Mouse (Mus musculus): ENCODE data around the gene Speg.

- TF ChIP-seq POLR2A (IDR thresholded peaks at IDR 0.05; ENCODE audit: control insufficient read depth, extremely low read depth, insufficient read depth, low read length, poor library complexity) (no peak), CTCF (IDR thresholded peaks at IDR 0.05; ENCODE audit: borderline replicate concordance, control insufficient read depth, extremely low read depth, insufficient read depth, low read length, poor library complexity) (peak; percentile 87)
Observed at GRCm38 (mm10) chr1:75467215-75467927, 92.3 kb downstream of the Speg start.
